Mouse (Mus musculus) layer of hippocampus, adult 9-10 months (tissue): ENCODE measurements at regions not wholly inside any gene's neighbourhood (a gene's known extent, or its start where the extent isn't known, plus 50 kb on each side); places are given as distances from the start of the nearest gene placed in this dataset.

ENCODE experiments used
- DNase-seq: peaks from one replicate; pipeline ENCODE4 v3.0.0; 2022; ENCODE audit warnings: low spot score

- DNase-seq = no peak
Observed at GRCm38 (mm10) chr9:91818616-91819328, 374.0 kb upstream of the Plscr5 start.

- DNase-seq = no peak
Observed at GRCm38 (mm10) chr9:91803372-91803961, 389.3 kb upstream of the Plscr5 start.

- DNase-seq = no peak
Observed at GRCm38 (mm10) chr9:91798837-91799225, 393.9 kb upstream of the Plscr5 start.

- DNase-seq = no peak
Observed at GRCm38 (mm10) chr9:91798171-91798836, 394.4 kb upstream of the Plscr5 start.

- no peak for DNase-seq
Observed at GRCm38 (mm10) chr9:91796976-91797375, 395.8 kb upstream of the Plscr5 start.

- DNase-seq = no peak
Observed at GRCm38 (mm10) chr9:91752935-91753334, 387.3 kb upstream of the Zic1 start.

- DNase-seq = no peak
Observed at GRCm38 (mm10) chr9:91711106-91711505, 345.5 kb upstream of the Zic1 start.

GRCm38 (mm10) chr9:91680859-91681258 is 315.2 kb upstream of the Zic1 start:
- no peak for DNase-seq

GRCm38 (mm10) chr9:91666667-91667066 is 301.1 kb upstream of the Zic1 start:
- no peak for DNase-seq

- DNase-seq = no peak
Observed at GRCm38 (mm10) chr9:91660089-91660488, 294.5 kb upstream of the Zic1 start.

GRCm38 (mm10) chr9:91654071-91654470 is 288.5 kb upstream of the Zic1 start:
- no peak for DNase-seq

- DNase-seq = no peak
Observed at GRCm38 (mm10) chr9:91652384-91653100, 286.9 kb upstream of the Zic1 start.

GRCm38 (mm10) chr9:91610401-91610800 is 244.8 kb upstream of the Zic1 start:
- no peak for DNase-seq

- no peak for DNase-seq
Observed at GRCm38 (mm10) chr9:91609457-91610166, 244.0 kb upstream of the Zic1 start.

GRCm38 (mm10) chr9:91601740-91602139 is 236.1 kb upstream of the Zic1 start:
- no peak for DNase-seq

- no peak for DNase-seq
Observed at GRCm38 (mm10) chr9:91591915-91592314, 226.3 kb upstream of the Zic1 start.

- no peak for DNase-seq
Observed at GRCm38 (mm10) chr9:91588756-91589155, 223.1 kb upstream of the Zic1 start.

GRCm38 (mm10) chr9:91587861-91588260 is 222.3 kb upstream of the Zic1 start:
- DNase-seq = no peak

GRCm38 (mm10) chr9:91587271-91587670 is 221.7 kb upstream of the Zic1 start:
- DNase-seq = no peak

- DNase-seq = no peak
Observed at GRCm38 (mm10) chr9:91586635-91587034, 221.0 kb upstream of the Zic1 start.

GRCm38 (mm10) chr9:91574156-91574555 is 208.5 kb upstream of the Zic1 start:
- DNase-seq = no peak

- DNase-seq = no peak
Observed at GRCm38 (mm10) chr9:91566006-91566641, 200.5 kb upstream of the Zic1 start.
